Mouse (Mus musculus): ENCODE measurements around the gene Pax9.

Pax9 gene

DNA sequence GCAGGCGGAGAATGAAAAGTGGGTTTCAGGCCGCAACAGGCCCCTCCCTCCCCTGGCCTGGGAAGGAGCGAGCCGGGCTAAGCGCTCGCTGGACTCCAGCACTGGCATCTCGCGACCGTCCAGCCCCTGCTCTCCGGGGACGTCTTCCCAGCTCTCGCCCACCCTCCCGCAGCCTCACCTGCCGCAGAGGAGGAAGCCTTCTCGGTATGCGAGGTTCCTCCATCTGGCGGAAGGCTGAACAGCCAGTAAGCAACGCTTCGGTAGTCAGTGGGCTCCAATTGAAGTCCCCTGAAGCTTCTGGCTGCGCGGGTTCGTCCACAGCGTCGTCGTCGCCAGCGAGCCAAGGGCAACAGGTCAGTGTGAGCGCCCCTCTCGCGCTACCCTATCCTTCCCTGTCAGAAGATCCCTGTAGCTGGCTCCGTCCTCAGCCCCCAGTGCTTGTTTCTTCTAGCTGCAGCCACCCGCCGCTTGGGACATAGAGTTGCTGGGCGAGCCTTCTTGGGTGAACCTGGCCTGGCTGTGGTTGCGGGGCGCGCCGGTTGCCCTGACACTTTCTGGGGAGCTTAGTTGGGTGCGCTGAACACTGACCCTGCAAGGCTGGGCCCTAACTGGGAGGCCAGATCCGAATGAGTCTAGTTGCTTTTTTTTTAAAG is at the start of gene Pax9:
Gene Pax9, plus strand, starts transcription at position 341 of the 653 bp plus-strand sequence.
- DNase-seq (ENCODE audit: extremely low read depth, low read depth, low spot score) = no peak

DNA sequence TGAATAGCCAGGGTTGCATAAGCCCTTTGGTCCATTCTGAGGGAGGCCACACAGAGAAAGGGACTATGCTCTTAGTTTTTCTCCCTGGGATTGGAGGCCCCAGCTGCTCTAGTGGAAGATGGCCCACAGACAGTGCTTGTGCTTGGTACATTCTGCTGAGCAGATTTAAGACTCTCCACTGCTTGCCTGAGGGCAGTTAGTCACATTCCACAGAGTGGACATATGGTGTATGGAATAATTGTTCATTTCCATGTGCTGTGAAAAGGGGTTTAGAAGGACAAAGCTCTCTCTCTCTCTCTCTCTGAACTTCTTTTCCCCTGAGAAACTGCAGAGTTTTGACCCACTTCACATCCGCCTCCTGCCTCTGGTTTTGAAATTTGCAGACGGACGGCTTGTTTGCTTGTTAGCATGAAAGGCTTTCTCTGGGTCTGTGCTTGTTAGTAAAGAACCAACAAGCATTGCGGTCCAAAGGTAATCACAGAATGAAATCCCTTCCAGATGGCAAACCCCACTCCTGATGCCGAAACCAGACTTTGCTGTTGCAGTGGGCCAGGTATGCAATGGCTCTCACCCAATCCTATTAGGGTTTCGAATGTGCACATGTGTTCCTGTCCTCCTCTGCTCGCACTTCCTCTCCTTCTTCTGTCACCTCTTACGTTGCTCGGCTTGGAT is 22.0 kb upstream of the Pax9 start:
- no peak for DNase-seq (ENCODE audit: extremely low read depth, low read depth, low spot score)

DNA sequence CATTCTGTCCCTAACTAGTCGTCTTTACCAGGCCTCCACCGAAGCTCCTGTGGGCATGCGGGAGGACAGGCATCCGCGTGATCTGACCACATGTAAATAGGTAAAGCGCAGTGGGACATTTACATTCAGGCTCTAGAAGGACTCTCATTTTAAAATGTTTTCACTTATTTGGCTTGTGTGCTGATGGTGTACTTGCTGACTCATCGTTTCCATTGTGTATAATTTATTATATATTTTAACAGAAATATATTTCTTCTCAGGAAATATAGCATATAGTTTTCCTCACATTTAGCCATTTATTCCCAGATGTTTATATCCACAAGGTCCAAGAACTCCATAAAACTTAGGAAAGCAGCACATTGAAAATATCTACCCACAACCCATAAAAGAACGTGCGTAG is 20.8 kb upstream of the Pax9 start:
- DNase-seq (ENCODE audit: extremely low read depth, low read depth, low spot score) = no peak

DNA sequence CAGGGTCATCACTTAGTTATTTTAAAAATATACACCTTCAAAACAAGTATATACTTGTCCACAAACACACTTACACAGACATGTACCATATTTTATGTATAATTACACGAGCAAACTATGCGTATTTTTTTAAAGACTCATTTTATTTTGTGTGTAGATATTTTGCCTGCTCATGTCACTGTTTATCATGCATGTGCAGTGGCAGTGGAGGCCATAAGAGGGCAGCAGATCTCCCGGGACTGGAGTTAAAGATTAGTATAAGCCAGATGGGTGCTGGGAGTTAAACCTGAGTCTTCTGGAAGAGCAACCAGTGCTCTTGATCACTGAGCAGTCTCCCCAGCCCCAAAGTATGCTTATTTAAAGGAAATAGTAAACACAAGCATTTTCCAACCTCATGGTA is 16.8 kb upstream of the Pax9 start:
- no peak for DNase-seq (ENCODE audit: extremely low read depth, low read depth, low spot score)

DNA sequence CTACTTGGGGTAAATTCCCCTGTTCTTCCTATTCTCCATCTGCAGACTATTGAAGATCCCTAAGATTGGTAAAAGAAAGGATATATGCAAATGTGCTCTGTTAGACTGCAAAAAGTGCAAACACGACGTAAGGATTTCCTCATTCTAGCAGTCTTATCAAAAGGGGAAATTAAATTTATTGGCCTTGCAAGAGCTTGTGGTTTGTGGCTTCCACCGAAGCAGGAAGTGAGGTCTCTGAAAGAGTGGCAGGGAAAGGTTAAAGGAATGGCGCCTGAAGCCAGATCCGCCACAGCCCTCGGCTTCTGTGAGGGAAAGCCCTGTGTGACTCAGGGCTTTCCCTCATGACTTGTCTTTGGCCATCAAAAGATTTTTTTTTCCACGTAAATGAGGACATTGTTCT is 13.9 kb upstream of the Pax9 start:
- DNase-seq (ENCODE audit: extremely low read depth, low read depth, low spot score) = no peak

DNA sequence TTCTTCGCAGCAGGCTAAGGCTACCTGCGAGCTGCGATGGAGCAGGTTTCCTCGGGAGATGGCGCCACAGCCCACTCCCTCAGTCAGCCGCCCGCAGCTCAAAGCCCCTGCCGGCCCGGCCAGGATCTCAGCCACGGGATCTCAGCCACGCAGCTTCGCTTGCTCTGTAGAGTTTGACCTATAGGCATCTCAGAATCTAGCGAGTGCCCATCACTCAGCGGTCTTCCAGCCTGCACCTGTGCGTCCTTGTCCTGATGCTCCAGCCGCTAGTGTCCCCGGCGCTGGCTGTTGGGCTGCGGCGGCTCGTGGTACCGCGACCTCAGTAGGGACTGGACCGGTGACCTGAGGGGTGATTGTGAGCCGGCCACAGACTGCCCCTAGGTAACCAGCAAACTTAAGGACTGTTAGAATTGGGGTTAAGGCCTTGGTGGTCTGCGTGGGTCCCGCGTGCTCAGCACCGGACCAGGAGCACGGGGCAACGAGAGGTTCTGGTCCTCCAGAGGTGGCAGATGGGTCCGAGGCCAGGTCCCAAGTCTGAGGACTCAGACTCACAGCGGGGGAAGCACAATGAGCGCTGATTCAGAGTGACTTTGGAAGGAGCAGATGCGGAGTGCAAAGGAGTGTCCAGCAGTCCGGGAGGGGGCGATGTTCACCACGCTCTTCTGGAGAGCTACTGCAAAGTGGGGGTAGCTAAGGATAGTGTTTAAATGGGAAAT is 10.3 kb upstream of the Pax9 start:
- DNase-seq (ENCODE audit: extremely low read depth, low read depth, low spot score) = no peak

DNA sequence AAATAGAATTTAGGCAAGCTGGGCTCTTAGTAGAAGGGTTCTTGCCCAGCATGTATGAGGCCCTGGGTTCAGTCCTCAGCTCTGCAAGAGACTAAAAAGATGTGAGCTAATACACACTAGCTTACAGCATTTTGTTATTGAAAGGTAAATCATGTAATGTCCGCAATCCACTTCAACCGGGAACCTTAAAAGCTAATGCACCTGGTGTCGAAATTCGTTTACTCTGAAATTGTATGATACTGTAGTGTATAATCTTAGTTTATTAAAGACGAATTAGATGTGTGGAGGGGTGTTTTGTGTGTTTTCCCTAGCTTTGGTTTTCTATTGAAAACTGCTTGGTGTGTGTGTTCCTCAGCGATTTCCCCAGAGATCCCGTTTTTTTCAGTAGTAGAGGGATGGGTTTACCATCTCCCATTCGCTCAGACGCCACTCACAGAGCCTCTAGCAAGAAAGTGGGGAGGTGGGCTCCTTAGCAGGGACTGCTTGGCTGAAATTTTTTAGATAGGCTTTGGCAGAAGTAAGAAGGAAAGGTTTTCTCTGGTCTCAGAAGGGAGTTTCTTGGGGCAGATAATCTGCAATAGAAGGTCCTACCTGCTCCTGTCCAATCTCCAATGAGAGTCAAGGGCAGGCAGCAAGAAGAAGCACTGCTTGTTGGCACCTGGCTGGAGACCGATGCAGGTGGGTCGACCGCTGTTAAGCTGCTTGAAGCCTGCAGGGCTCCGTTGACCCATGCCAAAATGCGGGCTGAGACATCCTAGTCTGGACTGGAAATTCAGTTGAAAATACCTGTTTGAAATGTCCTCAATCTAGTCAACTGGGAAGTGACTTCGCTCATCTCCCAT is 3.7 kb upstream of the Pax9 start:
- no peak for DNase-seq (ENCODE audit: extremely low read depth, low read depth, low spot score)

DNA sequence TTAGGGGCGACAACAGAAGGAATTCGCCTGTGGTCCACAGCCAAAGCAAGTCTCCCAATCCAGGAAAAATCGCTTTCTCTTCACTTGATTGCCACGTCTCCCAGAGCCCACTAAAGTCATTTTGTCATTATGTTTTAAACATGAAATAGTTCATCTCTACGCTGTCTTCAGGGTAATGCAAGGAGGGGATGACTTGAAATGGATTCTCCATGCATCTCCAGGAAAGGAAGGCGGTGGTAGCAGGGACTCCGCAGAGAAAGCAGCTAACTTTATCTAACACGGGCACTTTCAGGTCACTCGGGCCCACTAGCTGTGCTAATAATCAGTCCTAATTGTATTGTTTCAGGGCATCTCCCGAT is 3.1 kb upstream of the Pax9 start:
- no peak for DNase-seq (ENCODE audit: extremely low read depth, low read depth, low spot score)

DNA sequence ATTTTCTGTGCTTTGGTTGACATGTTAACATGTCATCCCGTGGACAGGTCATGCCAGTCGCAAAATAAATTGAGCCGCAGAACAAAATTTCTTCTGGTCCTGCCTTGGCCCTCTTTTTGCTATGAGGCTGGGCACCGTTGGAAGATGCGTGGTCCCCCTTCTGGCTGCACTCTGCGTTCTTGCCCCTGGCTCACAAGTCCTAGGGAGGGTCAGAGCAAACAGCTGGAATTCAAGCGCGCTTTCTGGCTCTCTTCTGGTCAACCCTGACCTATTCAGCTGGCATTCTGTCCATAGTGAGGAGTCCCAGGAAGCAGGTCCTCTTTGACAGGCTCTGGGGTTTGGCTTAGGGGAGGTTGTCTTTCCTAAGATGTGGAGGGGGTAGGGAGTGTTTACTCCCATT is 2.6 kb upstream of the Pax9 start:
- DNase-seq (ENCODE audit: extremely low read depth, low read depth, low spot score) = no peak

DNA sequence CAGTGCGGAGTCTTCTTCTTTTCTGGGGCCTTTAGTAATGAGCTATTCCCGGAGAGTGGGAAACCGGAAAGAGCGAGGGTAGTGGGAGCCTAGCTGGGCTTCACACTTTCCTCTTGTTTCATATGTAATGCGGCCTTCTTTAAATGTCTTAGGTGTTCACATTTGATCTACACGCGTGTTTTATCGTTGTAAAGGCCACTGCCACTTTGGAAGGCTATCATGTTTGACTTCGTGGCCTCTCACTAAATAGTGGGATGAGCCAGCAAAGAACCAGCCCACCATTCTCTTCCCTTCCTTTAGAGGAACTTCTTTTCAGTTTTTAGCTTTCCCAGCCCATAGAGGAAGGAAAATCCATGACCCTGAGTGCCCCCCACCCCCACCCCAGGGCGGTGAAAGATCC is 2.2 kb upstream of the Pax9 start:
- DNase-seq (ENCODE audit: extremely low read depth, low read depth, low spot score) = no peak

DNA sequence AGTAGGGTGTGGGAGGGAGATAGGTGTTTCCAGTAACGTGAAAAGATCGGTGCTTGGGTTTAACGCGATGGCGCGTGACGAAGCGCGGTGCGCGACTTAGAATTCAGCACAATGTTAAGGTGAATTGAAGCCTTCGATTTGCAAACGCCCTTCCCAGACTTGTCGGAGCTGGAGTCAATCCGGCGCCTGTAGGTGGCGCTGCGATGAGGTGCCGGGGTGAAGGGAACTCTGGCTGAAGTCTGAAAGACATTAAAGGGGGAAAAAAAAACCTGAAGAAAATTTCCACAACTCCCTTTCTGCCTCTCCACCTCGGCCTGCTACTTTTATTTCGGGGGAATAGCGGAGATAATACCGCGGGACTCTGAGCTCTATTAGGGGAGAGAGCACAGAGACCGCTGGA is 1.8 kb upstream of the Pax9 start:
- DNase-seq (ENCODE audit: extremely low read depth, low read depth, low spot score) = no peak

DNA sequence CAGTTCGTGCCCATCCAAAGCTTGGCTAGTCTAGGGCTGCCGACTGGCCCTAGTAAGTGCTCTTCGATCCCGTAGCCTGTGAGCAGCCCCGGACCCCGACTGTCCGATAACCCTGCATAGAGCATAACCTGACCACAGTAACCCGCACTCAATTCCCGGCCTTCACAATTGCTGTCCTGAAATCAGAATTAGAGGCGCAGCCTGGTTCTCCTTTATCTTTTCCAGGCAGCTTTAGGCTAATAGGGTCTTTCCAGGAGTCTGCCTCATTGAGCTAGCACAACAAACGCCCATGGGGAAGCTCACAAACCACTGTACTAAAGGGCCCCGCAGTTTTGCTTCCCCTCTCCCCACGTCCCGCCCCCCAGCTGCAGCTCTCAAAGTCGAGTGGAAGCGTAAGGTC is 1.2 kb upstream of the Pax9 start:
- no peak for DNase-seq (ENCODE audit: extremely low read depth, low read depth, low spot score)

DNA sequence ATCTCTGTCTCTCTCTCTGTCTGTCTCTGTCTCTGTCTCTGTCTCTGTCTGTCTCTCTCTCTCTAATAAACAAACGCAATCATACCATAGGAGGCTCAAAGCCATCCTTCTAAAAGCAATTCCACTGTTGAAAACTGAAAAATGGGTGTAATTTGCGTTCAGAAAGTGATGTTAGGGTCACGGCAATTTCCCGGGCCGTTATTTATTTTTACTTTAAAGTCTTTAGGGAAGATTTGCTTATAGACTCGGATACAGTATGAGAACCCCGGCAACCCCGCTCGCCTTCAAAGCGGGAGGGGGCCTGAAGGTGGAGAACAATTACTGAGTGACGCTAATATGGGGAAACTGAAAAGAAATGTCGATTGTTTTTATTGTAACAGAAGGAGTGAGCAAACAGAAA is 566 bp upstream of the Pax9 start:
- DNase-seq (ENCODE audit: extremely low read depth, low read depth, low spot score) = no peak

DNA sequence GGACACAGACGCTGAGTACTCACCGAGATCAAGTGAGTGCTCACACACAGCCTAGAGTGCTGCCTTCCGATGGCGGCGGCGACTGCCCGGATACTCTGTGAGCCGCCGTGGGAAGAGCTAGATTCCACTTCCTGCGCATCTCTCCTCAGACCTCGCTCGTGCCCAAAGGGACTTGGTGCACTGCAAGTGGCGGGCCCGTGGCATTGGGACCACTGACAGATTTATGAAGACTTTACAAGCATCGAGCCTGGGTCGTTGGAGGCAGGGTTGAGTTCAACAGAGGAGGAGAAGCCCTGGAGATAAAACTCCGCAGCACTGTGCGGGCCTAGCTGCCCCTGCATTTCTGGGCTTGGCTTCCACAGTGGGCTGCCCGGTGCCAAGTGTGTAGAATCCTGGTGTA is 969 bp downstream of the Pax9 start:
- no peak for DNase-seq (ENCODE audit: extremely low read depth, low read depth, low spot score)

DNA sequence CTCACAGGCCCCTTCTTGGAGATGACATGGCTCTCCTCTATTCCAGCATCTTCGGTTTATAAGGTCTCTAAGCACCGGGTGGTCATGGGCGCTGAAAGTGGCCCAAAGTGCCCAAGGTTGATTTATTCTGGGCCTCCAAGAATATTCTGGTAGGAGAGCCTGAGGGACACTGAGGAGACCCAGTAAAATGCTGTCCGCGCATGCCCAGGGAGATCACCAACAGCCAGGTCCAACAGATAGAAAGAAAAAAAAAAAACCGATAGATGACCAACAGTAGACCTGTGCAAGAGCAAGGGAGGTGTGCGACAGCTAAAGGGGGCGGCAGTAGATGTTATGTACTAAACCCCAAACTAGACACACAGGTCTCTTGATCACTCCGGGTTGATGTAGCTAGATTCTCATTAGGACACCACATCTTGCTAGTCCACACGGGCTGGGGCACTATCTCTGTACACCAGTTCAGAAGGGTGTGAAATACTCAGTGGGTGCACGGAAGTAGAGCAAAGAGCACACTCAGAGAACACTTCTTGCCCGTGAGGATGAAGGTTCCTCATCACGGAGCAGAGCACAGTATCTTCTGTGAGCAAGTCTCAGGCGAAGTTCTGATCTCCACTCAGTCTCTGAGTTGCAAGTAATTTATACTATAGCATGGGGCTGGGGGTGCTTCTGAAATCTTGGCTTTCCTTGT is 2.0 kb downstream of the Pax9 start:
- DNase-seq (ENCODE audit: extremely low read depth, low read depth, low spot score) = no peak

DNA sequence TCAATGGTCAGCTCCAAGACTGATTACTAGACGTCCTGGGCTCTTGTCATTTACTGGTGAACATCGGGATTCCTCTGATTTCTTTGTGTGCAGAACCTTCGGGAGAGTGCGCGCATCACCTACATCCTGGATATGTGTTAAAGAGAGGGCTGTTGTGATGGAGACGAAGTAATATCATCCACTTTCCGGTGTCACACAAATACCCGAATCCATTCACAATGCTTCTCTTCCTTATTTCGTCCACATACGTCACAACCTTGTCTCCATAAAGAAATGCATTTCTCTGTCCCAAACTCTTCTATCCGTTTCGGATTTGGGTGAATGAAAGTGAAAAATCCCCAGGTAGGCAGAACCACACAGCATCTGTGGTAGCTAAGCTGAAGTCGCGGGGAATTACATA is 2.8 kb downstream of the Pax9 start:
- no peak for DNase-seq (ENCODE audit: extremely low read depth, low read depth, low spot score)

DNA sequence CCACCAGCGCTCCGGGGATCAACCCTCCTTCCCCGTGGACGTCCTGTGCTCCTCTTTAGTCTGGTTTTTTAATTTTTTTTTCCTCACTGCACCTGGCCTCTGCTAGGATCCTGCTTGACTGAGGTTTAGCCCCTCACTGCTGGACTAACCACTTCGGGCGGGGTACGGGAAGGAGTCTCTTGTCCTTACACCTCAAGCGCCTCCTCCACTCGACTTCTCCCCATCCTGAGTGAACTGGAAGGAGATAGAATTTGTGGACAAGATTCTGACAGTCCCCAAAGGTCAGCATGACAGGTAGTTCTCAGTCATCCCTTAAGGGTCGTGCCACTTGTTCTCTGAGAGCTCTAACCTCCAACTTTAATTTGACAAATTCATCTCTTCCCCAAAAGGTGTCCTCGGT is 3.4 kb downstream of the Pax9 start:
- DNase-seq (ENCODE audit: extremely low read depth, low read depth, low spot score) = no peak

DNA sequence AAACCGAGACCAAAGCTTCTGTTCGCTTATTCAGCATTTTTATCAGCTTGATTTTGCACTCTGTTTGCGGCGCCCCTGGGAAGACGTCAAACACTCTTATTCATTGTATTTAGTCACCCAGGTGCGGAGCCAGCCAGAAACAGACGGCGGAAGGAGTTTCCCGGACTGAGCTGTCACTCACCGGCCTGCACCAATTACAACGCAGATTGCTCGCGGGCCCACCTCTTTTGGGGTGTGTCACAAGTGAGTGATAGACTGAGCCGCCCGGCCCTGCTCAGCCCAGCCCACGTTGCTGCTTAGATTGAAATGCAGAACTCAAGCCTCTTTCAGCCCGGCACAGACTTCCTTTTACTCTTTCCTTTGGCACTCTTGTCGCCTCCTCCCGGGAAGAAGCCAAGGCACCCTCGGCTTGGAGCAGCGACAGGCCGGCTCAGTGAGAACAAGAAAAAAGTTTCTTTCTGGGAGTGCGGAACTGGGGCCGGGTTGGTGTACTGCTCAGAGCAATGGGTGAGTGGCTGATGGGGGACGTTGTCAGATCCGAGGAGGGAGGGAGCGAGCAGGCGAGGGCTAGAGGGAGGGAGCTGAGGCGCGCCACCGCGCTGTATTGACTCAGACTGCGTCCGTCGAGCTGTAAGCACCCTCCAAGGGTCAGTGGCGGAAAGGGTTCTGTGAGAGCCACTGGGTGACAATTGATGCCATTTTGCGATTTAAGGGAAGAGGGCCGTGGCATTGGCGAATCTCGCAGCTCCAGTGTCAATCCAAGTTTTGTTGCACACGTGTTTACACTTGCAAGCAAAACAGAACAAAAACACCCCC is 4.0 kb downstream of the Pax9 start:
- no peak for DNase-seq (ENCODE audit: extremely low read depth, low read depth, low spot score)

DNA sequence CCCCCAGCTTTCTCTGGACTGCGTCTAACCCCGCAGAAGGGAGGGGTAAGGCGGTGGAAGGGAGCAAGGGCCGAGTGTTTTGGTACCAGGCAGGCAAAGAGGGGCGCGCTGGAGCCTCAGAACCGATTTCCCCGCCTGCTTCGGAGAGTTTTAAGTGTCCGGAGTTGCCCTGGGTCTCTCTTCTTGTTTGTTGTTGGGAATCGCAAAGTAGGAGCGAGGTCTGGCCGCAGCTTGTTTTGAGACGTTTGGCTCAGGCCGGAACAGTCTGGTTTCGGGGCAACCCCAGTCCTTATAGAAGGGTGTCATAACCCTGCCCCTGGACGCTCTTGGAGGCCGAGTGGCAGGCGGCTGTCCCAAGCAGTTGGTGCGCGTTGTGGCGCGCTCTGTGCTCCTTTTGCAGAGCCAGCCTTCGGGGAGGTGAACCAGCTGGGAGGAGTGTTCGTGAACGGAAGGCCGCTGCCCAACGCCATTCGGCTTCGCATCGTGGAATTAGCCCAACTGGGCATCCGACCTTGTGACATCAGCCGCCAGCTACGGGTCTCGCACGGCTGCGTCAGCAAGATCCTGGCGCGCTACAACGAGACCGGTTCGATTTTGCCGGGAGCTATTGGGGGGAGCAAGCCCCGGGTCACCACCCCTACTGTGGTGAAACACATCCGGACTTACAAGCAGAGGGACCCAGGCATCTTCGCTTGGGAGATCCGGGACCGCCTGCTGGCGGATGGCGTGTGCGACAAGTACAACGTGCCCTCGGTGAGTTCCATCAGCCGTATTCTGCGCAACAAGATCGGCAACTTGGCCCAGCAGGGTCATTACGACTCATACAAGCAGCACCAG is 4.8 kb downstream of the Pax9 start:
- DNase-seq (ENCODE audit: extremely low read depth, low read depth, low spot score) = no peak

Data from fat pad, adult 2 months (tissue).